Mouse (Mus musculus): Measurements from ENCODE around the gene Adam22. TPM values are rescaled to one million over a fixed set of nuclear protein-coding genes. Genes with fewer than 3 reads are reported as not detected.

Gene Adam22
- total RNA-seq, 2 experiments from 2014 or later, result 153 to 161 TPM

DNA sequence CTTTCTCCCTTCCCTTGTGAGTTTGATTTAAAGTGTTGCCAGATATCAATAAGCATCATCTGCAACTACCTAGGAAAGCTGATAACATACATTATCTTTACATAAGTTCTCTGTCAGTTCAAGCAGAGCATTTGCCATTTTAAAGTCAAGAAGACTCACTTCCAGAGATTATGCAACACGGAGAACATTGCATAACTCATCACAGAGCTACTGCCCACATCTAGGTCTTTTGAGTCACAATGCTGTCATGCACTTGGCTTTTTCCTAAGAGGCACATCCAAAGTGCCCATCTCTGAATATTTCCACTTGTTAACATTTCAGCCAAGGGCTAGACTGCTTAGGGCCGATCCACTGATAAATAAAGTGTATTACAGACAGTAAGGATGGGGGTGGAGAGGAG, 55.6 kb downstream of the Adam22 start:
- DNase-seq, result no peak

DNA sequence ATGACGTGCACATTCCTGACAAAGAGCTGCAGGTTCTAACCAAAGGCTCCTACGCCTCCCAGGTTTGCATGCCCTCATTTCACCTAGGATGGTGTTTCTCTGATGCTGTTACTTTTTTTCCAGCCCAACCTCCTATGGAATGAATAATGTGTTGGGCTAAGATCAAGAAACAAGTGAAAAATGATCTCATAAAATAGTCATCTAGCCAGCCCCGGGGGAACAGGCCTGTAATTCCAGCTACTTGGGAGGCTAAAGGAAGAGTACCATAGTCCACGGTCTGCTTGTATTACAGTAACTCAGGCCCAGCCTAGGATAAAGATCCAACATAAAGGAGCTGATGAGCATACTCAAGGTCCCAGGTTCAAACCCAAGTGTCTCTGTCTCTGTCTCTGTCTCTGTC, 57.1 kb downstream of the Adam22 start:
- DNase-seq, result no peak

DNA sequence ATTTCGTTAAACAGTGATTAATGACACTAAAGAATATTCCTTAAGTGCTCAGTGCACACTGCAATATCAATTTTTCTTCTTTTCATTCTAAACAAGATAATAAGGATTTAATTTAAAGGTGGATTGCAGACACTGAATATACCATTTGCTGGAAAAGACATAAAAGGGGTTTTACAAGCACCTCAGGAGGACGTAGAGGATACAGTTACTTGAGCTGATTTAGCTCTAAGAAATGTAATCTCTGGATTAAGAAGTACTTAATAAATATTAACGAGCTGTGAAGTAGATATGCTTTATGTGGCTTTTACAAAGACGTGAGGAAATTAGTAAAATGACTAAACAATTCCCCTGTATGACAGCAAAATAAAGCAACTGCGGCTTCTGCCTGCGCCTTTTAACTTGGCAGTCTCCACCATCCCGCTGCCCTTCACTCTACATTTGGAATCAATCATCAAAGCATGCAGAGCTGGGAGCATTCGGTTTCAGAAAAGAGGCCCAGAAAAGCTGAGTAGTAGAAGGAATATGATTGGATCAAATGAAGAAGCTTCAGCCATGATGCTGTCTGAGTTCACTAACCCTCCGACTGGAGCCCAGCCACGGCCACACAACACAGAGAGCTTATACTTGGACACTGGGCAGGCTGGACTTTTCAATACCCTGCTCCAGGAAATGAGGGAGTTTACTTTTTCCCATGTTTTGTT, 70.1 kb downstream of the Adam22 start:
- DNase-seq, result peak in 1 of 2 experiments; percentile 20

DNA sequence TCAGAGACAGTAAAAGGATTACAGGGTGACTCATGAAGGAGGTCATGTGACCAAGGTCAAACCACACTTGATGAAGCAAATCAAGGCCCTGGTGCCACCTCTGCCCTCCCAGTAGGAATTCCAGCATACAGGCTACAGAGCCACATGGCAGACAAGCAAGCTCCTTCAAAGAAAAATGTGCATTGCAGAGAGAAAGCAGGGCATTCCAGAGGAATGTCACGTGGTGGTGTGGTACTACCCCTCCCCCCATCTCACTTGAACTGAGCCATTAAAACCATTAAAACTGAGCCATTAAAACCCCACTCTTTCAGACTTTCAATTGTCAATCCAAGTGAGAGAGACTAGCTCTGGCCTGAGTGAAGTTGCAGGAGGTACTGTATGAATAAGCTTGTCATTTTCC, 74.7 kb downstream of the Adam22 start:
- DNase-seq, result no peak

DNA sequence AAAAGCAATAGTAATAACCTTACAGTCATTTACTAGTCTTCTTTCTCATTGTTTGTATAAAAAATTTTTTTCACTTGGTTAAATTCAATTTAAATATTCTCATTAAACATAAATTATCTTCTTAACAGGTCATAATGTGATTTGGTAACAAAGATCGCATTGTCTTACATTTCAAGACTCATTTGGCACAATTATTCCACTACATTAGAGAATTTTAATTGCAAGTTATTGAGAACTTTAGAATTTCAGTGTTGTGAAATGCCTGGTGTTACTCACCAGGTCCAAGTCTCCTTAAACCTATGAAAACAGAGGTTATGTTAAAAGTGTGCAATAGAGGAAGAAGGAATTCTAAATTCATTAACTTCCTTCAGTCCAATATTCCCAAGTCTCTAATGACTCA, 76.5 kb downstream of the Adam22 start:
- DNase-seq, result no peak

DNA sequence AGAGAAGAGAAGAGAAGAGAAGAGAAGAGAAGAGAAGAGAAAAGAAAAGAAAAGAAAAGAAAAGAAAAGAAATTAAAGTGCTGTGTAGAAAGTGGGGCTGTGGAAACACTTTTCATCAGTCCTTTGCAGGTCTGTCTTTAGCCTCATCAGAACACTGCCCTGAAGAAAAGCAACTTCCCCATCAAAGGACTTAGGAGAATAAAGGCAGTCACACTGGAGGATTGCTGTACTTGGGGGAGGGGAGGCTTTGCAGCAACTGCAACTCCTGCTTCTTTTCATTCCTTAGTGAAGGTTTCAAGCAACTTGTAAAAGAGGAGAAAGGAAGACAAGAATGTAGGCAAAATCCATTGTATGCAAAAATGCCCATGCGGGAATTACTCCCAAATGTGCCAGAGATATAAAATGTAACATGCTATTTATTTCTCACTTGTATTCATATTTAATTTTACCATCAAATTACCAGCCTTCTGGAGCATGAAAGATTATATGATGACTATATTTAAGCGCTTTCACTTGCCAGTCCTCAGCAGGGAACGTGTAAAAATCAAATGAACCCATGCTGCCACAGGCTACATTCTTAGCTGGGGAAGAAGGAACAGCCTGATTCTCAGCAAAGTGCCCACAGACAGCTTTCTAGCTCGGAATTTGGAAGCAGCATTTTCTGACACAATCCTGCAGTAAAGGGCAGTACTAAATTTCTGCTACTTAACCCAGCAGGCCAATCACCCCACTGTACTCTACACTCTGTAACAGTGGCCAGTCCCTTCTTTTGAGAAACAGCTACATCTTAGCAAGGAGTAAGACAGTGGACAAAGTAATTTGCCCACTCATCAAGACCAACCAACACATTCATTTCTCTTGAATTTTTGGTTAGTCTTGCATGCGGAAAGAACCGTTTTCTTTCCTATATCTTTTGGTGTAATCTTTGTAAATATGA, 78.0 kb downstream of the Adam22 start:
- DNase-seq, result no peak

DNA sequence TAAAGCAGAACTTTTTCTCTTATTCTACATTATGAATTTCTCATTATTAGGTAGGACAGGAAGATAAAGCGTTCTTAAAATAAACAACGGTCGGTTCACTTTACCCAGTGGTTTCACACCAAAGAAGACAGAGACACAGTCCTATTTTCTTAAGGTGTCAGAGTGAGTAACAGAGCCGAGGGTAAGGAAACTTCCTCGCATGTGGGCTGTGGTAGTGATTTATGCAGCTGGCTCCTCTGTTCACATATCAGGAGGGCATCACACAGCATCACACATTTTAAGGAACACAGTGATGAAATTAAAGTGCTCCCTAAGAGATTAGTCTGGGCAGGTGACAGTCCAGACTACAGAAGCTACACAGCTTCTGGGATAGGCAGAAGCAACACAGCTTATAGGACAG, 83.8 kb downstream of the Adam22 start:
- no peak for DNase-seq

DNA sequence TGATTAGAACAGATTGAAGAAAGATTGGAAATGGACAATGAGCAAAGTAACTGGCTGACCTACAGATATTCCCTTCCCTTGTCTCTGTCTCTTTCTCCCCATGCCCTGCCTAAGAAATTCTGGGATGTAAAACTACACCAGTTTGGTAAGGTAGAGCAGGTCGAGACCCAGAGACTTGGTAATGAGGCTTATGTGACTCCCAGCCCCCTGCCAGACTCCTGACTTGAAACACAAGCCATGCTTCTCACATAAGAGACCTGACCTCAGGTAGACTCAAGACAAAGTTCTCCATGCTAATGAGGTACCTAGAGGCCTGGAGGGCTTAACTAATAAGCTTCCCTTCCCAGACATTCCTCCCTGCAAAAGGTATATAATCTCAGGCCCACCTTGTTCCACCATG, 91.8 kb downstream of the Adam22 start:
- DNase-seq, result no peak

DNA sequence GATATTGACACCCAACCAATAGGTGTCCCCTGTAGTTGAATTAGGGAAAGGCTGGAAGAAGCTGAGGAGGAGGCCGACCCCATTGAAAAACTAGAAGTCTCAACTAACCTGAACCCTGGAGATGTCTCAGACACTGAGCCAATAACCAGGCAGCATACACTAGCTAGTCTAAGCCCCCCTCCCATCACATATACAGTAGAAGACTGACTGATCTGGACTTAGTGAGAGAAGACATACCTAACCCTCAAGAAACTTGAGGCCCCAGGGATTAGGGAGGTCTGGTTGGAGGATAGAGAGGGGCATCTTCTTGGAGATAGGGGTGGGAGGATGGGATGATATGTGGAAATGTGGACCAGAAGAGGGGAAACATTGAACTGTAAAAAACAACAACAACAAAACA, 110.6 kb downstream of the Adam22 start:
- DNase-seq, result no peak

DNA sequence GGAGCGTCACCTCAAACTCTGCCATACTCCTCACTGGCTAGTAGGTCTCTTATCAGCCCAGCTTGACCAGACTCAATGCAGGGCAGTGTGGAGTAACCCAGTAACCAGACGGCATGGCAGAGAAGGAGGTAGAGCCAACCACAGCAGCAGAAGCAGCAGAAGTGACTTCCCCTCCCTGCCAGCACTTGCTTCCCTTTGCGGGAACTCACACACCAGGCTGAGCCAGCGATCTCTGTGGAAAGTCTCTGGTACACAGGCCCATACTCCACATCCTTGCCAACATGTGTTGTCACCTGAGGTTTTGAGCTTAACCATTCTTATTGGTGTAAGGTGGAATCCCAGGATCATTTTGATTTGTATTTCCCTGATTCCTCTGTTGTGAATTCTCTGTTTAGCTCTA, 111.5 kb downstream of the Adam22 start:
- no peak for DNase-seq

DNA sequence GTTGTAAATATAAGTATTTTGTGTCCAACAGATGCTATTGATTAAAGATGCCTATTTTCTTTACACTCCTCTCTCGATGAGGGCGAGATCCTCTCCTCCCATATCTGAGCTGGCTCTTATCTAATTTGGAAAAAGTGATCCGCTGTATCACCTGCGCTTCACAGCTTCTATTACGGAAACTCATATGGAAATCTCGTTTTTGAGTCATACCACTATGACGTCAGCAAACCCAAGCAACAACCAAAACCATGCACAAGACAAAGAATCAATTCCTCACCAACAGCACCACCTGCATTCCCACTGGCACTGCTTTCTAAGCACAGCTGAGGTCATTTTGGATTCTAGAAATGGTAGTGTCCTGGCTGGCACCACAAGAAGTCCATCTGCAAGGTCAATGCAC, 123.3 kb downstream of the Adam22 start:
- no peak for DNase-seq

DNA sequence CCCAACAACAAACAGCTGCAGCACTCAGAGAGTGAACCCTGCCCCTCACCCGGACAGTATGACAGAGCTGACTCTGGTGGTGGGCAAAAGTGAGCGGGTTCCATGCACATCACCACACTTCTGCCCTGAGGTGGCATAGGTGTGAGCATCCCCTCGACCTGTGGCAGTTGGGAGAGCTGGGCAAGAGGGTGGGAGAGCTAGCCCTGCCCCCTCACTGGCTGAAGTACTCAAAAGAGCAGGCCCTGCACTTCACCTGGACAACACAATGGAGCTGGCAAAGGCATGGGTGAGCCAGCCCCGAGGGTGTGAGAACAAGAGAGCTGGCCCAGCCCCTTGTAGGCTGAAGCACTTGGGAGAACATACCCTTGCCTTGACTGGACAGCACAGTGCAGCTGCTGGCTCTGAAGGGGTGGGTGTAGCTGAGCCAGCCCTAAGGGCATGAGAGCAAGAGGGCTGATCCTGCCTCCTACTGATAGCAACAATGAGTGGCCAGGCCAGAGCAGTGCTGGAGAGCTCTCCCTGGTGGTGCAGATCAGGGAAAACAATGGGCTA, 124.8 kb downstream of the Adam22 start:
- DNase-seq, result no peak

DNA sequence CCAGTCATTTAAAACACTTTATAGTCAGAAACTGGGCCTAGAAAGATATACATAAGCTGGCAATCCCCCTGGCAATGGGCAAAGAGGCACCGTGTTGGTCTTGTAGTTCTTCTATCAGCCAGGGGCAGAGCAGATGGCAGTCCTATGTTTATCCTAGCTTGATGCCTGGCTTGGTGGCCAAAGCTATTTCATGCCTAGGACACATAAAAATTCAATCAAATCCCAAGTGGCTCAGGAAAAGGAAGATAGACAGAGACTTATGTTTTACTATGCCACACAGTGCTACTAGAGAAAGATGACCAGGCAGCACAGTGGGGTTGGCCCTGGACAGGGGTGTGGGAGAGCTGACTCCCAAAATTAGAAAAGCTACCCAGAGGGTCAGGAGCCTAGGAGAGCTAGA, 125.3 kb downstream of the Adam22 start:
- no peak for DNase-seq

DNA sequence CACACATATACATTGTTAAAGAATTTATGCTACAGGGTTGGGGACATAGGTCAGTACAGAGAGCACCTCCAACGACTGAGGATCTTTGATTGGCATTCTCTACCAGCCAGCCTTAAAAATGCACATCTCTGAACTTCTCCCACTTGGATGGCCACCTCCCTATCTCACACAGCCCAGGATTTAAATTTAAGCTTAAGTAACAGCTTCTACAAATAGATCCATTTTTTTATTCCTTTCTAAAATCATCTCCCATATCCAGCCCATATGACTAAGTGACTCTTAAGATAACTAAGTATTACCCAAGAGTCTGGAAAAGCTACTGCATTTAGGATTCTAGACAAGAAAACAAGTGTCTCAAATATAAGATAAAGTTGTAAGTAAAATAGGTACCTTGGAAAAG, 140.9 kb downstream of the Adam22 start:
- DNase-seq, result no peak

DNA sequence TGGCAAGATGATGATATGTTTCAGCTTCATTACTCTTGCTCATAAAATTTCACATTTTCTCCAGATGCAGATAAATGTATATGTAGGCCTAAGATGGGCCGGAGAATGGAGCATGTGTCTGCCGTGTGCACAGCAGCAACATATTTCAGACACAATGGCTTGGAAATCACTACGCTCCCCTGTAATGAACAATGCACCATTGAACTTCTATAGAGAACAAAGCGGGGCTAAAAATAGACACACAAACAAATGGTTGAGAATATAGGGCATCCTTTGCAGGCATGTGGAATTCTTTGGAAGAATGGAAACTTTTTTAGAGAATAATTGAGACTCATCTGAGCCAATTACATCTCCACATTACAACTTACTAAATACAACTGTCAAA, 143.6 kb downstream of the Adam22 start:
- DNase-seq, result no peak

DNA sequence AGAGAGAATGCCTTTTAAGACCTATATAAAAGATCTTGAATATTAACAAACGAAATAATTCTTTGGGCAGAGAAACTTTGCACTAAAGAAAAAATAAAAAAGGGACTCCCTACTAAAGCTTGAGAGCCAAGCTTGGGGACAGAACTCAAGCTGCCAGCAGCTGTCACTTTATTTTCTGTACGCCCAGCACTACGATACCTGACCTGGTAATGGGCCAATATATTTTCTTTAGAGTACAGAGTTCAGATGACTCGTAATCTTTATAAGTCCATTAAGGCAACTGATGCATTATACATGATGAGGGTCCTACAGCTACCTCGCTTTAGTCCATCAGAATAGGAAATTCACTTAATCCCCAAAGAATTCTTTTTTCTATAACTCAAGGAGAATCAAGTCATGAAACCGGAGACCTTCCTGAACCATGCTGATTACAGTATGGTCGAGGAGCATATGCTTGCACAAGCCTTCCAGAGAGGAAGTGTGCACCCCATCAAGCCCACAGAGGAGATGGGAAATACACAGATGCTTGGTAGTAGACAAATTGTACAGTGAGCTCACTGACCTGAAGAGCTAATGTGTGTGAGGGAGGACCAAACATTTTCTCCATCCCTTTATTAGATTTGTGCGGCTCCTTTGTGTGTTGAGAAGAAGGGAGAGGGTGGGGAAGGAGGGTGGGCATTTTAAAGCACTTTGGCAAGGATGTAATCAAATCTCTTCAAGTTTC, 144.2 kb downstream of the Adam22 start:
- DNase-seq, result no peak

DNA sequence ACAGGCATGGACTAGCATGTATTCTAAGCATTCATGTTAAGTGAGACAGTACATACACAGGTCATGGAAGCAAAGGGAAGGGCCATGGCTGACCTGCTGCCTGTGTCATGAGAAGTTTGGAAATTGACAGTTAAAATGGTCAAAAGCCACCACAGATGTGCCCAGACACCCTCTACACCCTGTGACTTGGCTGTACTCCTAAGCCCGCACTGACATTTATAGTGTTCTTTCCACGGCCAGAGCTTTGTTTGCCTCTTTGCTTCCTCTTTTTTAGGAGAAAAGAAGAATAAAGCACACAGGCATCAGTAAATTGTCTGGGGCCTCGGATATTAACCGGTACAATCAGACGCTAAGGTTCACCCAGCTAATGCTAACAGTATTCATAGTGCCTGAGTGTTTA, 146.3 kb downstream of the Adam22 start:
- DNase-seq, result no peak

DNA sequence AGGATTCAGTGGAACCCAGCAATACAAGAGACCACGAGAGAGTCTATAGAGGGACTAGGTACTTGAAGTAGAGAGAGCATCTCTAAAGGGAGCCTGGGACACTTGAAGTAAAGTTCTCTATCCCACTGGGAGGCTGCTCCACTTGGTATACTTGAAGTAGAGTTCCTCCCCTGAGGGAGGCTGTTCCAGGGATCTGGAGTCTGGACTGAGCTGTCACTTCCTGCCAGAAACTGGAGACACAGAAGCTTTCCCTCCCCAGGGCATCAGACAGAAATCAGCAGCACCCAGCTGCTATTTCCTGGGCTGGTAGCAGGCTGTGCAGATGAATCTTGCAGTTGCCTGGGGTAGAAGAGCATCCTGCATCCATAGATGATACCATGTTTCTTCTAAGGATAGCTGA, 152.1 kb downstream of the Adam22 start:
- DNase-seq, result no peak

DNA sequence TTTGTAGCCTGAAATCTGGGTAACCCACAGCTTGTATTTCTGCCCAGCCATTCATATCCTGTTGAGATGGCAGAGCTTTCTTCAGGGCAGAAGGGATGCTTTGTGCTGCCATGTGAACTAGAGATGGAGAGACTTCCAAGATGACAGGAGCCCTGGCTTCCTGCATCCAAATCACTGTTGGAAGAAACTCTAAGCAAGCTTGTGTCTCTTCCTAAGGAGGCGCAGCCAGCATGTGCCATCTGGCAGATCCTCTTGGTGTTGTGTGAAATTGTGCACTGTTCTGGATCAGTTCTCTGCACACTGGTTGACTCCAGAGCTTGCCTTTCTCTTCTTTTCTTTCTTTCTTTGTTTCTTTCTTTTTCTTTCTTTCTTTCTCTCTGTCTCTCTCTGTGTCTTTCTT, 183.0 kb downstream of the Adam22 start:
- DNase-seq, result peak in 1 of 2 experiments; percentile 15

DNA sequence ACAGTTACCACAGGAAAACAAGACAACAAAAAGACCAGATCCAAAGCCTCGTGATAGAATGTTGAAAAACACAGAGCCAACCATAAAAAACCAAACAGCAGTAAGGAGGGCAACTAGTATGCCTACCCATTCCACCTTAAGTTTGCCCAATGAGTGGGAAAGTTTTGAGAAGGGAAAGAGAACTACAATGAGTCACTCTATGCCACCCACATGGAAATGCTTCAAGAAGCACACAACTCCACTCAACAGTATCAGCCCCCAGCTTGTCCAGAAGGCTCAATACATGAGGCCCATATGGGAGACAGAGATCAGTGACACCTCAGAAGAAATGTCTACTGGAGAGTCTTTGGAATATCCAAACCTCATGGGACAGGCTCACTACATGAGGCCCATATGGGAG, 187.3 kb downstream of the Adam22 start:
- no peak for DNase-seq

DNA sequence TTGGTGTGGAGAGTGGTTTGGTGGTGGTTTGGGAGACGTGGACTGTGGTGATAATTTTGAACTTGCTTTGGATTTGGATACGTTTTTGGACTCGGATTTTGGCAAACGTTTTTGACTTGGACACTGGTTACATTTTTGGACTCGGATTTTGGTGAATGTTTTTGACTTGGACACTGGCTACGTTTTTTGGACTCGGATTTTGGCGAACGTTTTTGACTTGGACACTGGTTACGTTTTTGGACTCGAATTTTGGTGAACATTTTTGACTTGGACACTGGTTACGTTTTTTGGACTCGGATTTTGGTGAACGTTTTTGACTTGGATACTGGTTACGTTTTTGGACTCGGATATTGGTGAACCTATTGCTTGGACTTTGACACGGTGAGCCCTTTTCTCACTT, 189.8 kb downstream of the Adam22 start:
- no peak for DNase-seq

DNA sequence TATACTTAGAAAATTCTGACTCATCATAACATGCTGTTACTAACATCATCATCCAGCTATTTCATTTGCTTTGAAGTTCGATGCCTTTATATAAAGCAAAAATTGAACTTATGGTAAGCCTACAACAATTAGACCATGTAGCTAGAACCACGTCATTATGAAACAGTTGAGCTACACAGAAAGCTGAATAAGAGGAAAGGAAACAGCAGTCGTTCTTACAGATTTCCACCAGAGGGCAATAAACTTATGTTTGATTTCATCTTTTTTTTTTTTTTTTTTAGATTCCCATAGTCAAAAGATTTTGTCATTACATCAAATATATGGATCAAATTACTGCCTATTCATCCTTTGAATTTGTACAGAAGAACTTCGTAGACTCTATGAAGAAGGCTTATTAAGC, 203.2 kb downstream of the Adam22 start:
- no peak for DNase-seq

DNA sequence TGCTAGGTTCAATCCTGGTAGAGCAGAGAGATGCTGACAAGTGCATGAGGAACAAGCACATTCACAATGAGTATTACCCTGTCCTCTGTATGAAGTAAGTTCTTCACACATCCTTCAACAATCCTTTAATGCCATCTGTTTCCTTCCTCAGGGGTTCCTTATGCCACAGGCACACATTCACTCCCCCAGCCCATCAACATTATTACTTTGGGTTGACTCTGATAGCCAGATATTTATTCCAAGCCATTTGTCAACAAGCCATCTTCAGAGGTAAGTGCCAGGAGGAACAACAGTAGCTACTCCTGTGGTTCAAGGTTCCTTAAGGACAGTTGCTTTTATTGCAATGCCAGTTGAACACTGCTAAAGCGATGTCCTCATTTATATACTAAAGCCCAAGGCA, 216.3 kb downstream of the Adam22 start:
- no peak for DNase-seq
